Mouse (Mus musculus) spleen, postnatal 36 days (tissue): ENCODE results near the gene Dmwd.
A peak's percentile ranks its signal among the peaks of the same experiment; 100 is the strongest.

Source experiments
- DNase-seq, 2 experiments: peaks; one replicate each; pipeline ENCODE4 v3.0.0; 2022; ENCODE audit warnings: low spot score in 2 of 2, mixed read lengths in 1 of 2

The Dmwd gene

DNA sequence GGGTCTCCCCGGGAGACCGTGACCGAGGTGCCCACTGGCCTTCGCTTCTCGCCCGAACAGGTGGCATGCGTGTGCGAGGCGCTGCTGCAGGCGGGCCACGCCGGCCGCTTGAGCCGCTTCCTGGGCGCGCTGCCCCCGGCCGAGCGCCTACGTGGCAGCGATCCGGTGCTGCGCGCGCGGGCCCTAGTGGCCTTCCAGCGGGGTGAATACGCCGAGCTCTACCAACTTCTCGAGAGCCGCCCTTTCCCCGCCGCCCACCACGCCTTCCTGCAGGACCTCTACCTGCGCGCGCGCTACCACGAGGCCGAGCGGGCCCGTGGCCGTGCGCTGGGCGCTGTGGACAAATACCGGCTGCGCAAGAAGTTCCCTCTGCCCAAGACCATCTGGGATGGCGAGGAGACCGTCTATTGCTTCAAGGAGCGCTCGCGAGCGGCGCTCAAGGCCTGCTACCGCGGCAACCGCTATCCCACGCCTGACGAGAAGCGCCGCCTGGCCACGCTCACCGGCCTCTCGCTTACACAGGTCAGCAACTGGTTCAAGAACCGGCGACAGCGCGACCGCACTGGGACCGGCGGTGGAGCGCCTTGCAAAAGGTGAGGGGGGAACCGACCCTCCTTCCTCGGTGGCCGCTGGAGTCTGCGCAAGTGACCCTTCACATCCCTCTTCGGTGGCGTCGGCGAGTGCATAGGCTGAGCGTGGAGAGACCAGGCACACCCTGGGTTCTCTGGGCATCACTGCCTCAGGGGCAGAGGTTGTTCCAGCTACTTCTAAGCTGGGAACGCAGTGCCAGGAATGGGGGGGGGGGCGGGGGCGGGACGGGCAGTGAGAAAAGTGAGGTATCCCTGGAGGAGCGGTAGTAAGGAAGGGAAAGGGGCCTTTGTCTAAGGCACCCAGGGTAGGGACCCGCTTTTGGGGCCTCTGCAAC is 19.1 kb downstream of the Dmwd start:
- no peak for DNase-seq

DNA sequence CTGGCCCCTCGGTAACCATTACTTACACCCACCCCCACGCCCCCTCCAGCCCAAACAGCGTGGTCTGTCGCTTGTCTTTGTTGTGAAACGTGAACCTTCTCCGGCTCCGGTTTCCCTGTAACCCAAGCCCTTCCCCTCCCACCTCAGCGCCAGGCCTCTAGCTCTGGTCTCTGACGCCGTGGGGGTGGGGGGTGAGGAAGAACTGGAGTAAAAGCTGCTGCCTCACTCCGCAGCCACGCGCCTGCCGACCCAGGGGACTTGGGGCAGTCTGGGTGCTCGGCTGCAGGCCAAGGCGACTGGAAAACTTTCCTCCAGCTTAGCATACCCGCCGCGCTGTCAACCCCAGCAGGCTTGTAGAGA is 19.7 kb downstream of the Dmwd start:
- no peak for DNase-seq

DNA sequence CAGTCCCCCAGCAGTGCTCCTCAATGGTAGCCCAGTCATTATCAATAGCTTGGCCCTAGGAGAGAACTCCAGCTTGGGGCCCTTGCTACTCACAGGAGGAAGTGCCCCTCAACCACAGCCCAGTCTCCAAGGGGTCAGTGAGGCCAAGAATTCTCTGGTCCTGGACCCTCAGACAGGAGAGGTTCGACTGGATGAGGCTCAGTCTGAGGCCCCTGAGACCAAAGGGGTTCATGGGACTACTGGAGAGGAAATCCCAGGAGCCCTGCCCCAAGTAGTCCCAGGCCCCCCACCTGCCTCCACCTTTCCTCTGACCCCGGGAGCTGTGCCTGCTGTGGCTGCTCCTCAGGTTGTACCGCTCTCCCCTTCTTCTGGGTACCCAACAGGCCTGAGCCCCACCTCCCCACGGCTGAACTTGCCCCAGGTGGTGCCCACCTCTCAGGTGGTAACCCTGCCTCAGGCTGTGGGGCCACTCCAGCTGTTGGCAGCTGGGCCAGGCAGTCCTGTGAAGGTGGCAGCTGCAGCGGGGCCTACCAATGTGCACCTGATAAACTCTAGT is 20.5 kb downstream of the Dmwd start:
- no peak for DNase-seq

DNA sequence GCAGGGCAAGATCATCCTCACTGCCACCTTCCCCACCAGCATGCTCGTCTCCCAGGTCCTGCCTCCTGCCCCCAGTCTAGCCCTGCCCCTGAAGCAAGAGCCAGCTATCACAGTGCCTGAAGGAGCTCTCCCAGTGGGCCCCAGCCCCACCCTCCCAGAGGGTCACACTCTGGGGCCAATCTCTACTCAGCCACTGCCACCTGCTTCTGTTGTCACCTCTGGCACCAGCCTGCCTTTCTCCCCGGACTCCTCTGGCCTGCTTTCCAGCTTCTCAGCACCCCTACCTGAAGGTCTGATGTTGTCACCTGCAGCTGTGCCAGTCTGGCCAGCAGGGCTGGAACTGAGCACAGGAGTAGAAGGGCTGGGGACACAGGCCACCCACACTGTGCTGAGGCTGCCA is 21.2 kb downstream of the Dmwd start:
- DNase-seq, result no peak

DNA sequence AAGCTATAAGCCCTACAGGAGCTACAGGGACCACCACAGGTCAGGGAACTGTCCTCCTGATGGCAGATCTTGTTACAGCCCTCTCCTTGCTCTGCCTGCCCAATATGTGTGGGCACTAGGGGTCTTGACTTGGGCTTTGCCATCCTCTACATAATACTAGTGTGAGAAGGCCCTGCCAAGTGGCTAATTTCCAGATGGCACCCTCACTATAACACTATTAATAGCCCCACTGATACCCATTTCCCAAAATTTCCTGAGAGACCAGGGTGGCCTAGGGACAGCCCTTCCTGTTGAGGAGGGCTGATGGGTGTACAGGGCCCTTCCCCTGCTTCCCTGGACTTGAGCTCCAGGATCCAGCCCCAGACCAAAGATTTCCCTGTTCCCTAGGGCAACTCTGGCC is 21.8 kb downstream of the Dmwd start:
- no peak for DNase-seq

DNA sequence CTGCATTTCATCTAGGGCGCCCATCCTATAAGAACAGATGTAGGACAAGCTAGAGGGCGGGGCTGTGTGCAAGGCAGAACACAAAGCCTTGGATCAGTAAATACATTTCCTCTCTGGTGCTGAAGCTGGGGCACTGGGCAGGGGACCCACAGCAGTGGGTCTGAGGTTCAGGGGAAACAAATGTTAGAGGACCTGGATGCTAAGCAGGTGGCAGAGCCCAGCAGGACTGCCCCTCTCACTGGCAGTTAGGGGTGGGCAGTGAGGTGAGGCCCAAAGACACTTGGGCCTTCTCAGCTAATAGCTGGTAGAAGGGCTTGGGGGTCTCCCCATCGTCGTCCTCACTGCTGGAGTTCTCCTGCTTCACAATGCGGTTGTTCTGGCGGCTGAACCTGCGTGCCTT is 22.8 kb downstream of the Dmwd start:
- DNase-seq, result no peak

DNA sequence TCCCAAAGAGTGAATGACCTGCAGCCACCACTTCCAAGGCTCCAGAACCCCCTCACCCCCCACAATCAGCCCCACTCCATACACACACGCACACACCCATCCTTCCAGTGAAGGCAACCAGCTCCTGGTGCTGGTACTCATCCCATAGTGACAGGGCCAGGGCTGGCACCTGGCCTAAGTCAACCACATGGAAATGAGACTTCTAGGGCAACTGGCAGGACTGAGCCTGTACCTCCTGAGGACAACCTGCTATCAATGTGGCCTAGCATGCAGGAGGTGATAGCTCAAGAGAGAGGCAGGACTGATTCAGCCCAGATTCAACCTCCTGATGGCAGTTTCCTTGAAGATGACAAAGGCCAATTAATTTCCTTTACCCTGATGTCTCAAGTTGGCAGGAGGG is 24.3 kb downstream of the Dmwd start:
- no peak for DNase-seq

DNA sequence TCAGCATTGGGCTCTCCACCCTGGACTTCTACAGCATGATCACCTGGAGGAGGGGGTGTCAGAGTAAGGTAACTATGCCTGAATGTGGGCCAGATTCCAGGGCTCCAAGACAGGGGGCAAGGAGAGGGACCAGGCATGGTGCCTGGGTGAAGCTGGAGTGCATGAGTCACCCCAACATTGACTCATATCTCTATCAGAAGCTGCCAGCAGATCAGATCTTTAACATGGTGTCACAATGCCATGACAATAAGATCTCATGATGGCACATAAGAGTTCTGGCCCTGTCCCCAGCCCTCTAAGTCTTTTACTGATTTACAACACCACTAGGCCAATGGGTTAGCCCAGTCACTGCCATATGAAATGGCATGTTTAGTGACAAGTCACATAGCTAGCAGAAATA is 27.7 kb downstream of the Dmwd start:
- DNase-seq, result no peak

DNA sequence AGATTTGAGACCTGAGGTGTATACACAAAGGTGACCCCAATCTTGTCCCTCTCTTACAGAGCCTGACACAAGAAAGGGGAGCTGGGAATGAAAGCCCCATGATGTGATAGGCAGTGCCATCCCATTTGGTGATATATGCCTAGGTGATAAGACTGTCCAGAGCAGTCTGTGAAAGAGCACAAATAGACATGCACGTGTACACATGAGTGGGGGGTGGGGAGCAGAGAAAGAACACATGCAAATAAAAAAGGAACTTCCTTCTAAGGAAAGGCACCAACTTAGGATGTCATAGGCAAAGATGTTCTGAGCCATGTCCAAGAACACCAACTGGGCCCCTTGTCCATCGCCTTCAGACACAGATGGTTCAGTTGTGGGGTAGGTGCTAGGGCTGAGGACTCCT is 28.5 kb downstream of the Dmwd start:
- no peak for DNase-seq

DNA sequence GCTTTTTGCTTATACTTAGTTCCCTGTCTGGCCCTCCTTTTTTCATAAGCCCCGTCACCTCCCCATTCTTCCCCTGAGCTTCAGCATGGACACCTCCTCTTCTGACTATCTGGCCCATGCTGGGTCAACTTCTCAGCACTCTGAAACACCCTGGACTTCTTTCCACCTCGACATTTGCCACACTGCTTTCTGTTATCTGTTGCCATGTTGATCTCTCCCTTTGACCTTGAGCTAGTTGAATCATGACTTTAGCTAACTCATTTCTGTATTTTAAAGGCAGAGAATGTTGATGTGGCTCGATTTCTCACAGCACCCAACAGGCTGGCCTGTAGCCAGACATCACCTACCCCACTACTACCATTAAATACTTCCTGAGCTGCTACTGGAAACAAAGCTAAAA is 31.4 kb downstream of the Dmwd start:
- DNase-seq, result no peak

DNA sequence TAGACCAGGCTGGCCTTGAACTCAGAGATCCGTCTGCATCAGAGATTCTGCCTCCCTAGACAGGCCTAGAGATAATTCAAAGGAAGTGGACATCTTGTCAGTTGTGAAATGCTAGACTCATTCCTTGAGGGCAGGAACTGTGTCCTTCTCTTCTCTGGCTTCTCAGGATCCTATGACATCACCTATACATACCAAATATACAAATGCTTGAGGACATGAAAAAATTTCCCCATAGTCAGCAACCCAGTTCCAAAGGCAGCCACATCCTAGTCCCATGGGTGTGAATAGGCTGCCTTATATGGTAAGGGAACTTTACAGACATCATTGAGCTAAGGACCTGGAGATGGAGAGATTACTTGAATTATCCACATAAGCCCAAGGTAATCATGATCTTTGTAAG is 33.5 kb downstream of the Dmwd start:
- no peak for DNase-seq

DNA sequence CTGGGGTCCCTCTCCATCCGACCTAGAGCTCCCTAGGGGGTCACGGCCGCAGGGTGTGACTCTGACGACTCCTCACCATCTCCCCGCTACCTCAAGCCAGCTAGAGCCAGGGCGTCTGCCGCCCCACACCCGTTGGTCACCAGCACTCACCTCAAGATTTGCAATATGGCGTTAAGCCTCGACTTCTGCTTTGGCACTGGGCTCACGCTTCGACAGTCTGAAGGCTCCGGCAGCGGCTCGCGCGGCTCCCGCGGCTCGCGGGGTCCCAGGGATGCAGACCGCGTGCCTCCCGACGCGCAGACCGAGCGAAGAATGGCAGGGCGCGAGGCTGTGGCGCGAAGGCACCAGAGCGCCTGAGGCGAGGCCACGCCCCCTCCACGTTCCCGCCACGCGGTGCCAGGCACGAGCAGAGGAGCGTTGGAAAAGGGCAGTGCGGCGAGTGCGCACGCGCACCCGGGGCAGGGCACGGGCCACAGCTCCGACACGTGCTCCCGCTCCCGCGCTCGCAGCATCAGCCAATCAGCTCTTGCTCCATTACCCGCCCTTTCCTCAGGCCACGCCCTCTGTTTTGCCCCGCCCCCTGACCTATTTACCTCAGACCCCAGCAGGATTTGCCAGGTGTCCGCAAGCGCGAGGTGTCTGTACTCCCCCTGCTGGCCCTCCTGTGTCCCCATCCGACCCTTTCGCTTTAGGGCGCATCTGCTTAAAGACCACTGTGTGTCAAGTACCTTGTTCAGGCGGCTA is 42.2 kb downstream of the Dmwd start, which contains the start of gene Gm4969:
Gm4969 (minus strand) TSS at position 341 of the 744 bp plus-strand sequence.
- peak in 1 of 2 experiments; percentile 45 for DNase-seq

DNA sequence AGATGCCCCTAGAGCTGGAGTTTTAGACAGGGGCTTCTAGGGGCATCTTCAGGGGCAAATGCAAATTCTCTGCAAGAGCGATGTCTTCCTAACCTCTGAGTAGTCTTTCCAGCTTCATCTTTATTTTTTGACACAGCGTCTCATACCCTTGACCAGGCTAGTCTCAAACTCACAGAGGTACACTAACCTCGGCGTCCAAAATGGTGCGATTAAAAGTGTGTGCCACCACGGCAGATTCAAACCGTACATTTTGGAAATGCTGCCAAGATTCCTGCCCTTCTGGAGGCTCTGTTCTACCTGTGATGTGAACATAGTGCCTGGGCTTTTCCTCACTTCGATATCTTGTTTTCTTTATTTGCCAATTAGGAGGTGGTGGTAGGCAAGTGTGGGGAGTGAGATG is 43.1 kb downstream of the Dmwd start:
- no peak for DNase-seq

DNA sequence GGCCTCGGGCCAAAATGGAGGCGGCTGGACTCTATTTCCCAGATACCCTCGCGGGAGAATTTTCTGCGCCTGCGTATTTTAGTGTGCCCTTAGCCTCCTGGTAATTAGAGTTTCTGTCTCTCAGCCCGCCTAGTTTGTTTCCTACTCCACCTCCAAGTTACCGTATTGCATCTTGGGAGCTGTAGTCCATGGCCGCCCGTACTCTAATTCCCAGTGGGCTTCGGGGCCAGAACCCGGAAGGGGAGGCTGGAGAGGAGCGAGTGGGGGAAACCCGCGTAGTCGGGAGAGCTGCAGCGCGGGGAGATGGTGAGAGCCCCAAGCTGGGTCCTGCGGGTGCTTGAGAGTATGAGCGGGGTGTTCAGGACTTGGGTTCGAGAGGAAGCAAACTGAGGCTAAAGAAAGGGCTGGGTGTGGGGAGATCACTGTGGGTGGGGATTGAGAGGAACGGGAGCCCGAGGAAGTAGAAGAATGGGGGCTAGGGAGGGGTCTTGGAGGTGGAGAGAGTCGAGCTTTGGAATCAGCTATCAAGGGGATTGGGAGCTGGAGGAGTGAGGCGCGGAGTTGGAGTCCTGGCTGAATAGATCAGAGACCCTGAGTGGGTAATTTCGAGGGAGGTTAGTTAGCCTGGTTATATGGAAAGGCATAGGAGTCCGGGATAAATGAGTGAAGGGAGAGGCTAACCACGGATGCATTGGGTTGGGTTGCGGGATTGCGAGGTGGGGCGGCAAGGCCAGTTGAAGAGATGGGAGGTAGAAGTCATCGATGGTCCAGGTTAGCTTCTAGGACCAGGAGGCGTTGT is 43.8 kb downstream of the Dmwd start, which contains the start of gene Fbxo46:
Fbxo46 (plus strand) TSS at position 229 of the 799 bp plus-strand sequence.
- peak; percentile 97 for DNase-seq

DNA sequence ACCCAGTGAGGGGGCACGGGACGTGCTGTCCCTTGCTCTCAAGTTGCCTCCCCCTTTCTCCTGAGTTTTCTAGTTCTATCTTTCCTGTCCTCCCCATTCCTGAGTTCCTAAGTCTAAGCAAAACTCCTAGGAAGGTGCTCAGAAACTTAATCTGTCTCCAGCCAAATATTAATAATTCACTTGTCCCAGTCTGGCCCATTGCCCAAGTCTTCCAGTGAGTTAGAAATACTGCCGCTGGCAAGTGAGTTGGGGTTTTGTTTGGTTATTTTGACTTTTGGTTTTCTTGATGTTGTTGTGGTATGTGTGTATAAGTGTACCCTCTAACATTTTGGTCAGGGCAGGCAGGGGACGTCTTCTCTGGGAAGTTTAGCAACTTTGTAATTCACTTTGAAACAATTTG is 45.7 kb downstream of the Dmwd start:
- no peak for DNase-seq

DNA sequence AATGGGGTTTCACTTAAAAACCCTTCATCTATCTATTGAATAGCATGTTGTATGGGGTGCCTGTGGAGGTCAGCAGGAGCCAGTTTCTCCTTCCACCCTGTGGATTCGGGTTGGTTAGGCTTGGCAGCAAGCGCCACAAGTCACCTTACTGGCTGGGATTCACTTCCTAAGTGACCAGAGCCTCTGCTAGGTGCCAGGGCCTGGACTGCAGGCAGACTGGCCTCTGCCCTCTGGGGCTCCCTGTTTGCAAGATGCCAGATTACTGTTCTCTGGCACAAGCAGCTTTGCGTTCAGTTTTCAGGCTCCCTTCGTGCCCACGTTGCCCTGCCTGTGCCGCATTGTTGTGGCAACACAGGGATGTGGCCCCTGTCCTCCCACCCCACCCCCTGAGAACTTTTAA is 48.7 kb downstream of the Dmwd start:
- no peak for DNase-seq

DNA sequence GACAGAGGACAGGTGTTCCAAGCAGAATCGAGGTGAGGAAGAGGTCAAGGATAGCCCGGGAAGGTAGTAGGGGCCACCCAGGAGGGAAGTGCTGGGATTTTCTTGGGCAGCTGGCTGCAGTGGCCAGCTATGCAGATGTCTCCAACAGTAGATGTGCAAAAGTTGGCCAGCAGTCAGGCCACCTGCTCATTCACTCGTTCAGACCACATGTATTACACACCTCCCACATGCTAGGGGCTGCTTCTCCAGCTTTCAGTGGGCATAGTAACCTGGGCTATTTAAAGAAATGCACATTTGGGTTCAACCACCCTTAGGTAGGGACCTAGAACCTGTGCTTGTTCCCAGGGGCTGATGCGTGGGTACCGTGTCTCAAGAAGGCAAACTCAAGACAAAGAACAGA is 51.7 kb downstream of the Dmwd start:
- DNase-seq, result no peak

DNA sequence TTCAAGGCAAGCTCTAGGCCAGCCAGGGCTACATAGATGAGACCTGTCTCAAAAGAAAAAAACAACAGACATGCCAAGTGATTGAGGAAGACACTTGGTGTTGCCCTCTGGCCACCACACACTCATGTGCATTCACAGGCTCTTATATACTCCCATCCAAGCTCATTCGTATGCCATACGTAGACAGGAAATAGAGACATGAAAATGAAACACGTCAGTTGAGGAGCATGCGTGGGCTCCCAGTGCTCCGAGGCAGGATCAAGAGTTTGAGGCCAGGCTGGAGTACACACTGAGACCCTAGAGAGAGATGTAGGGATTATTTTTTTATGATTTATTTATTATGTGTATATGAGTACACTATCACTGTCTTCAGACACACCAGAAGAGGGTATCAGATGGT is 53.4 kb downstream of the Dmwd start:
- no peak for DNase-seq

DNA sequence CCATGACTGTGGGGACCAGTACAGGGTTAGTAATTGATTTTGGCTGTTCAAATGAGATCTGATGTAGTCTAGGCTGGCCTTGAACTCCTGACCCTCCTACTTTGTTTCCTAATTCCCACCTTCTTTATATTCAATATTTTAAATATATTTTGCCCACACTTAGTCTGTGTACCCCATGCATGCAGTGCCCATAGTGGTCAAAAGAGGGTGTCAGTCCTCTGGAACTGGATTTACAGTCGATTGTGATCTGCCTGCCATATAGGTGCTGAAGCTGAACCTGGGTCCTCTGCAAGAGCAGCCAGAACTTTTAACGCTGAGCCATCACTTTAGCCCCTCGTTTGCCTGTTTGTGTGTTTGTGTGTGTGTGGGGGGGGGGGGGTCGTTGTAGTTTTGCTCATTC is 54.6 kb downstream of the Dmwd start:
- DNase-seq, result no peak

DNA sequence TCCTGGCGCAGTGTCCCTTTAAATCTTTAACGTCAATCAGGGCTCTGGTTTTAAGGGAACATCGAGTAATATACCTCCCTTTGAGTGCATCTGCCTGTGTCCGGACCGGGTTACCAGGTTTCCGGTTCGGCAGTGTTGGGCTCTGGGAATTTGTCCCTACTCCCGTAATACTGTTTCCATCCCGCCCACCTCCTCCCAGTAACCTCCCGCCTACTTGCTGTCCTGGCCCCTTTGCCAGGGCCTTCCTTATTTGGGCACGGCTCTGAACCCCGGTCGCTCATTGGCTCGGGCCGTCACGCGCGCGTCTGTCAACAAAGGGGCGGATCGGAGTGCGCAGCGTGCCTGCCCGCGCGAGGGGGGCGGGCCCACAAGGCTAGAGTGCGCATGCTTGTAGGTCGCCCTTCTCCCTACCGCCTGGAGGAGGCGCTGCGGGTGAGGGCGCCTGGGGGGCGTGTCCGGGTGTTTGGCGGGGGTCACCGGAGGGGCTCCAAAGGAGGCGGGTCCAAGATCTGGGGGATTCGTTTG is 55.4 kb downstream of the Dmwd start:
- DNase-seq, result peak; percentile 89 to 92
